Mouse (Mus musculus): ENCODE data around the gene Abcc4. TPM values are rescaled to one million over a fixed set of nuclear protein-coding genes. Genes with fewer than 3 reads are reported as not detected.

The Abcc4 gene
- polyA plus RNA-seq, 1 experiment, result 7.7 TPM

DNA sequence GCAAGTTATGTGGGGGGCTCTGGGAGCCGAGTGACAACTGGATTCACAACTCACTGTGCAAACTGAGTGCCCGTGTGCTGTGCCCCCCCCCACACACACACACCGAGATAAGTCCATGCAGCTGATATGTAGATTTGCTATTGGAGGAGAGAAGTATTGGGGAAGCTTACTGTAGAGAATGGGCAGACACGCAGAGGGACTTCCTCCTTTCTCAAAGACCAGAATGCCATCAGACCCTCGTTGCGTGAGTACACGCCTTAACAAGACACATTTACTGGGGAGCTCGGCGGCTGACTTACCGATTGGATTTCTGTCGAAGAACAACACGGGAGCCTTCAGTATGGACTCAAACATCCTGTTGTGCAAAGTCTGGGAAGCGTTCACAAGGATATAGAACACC is 111.6 kb downstream of the Abcc4 start:
- H3K27ac ChIP-seq (ENCODE audit: control insufficient read depth, insufficient read depth, low read depth, low read length, poor library complexity), result no peak overlapping the region
- H3K4me1 ChIP-seq (ENCODE audit: control insufficient read depth, insufficient read depth, low read length), result no peaks in the 10 kb centered on the region
- WGBS, result 20% methylated on average over 13 of the region's 13 CpGs
- no peak overlapping the region for H3K4me3 ChIP-seq (replicated peaks; ENCODE audit: control insufficient read depth, low read depth, low read length)
- no peak for TF ChIP-seq POLR2A (IDR thresholded peaks at IDR 0.05; ENCODE audit: borderline replicate concordance, control insufficient read depth, low read depth, low read length)

GRCm38 (mm10) chr14:118591477-118592403 is 114.3 kb downstream of the Abcc4 start:
- no peak overlapping the region for H3K27ac ChIP-seq (ENCODE audit: control insufficient read depth, insufficient read depth, low read depth, low read length, poor library complexity)
- TF ChIP-seq CTCF (IDR thresholded peaks at IDR 0.05; ENCODE audit: control insufficient read depth, insufficient read depth, low read length) (peak; percentile 57; the same call in 1 of the 2 replicates), POLR2A (IDR thresholded peaks at IDR 0.05; ENCODE audit: borderline replicate concordance, control insufficient read depth, low read depth, low read length) (no peak)
- WGBS, result 65% methylated on average over 20 of the region's 20 CpGs
- no peaks in the 10 kb centered on the region for H3K4me1 ChIP-seq (ENCODE audit: control insufficient read depth, insufficient read depth, low read length)
- no peak overlapping the region for H3K4me3 ChIP-seq (replicated peaks; ENCODE audit: control insufficient read depth, low read depth, low read length)

DNA sequence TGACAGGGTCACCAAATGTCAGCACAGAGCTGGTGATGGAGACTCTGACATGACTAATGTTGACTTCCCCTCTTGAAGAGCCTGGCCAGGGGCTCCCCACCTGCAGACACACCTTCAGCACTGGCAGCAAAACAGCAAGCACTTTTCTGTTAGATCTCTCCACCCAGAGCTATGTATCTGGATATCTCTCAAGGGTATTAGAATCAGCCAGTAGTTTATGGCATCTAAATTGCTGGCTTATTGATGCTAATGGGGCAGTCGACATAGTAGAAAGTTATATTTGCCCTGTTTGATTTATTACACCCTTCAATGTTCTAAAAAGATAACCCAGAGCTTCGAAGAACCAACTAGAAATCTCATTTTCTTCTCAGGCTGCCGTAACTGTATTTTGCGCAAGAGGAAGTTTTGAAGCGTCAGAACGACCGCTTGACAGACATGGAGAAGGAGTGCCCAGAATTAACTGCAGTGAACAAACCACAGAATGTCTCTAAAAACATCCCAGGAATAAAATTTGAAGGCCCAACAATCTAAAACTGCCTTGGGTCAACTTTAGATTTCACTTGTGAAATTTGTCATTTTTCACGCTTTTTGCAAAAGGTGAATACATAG is 123.6 kb downstream of the Abcc4 start:
- H3K27ac ChIP-seq (ENCODE audit: control insufficient read depth, insufficient read depth, low read depth, low read length, poor library complexity), result no peak overlapping the region
- TF ChIP-seq POLR2A (IDR thresholded peaks at IDR 0.05; ENCODE audit: borderline replicate concordance, control insufficient read depth, low read depth, low read length), result no peak
- TF ChIP-seq CTCF (IDR thresholded peaks at IDR 0.05; ENCODE audit: control insufficient read depth, insufficient read depth, low read length), result no peak
- no peaks in the 10 kb centered on the region; the same call in 1 of the 2 replicates for H3K4me1 ChIP-seq (ENCODE audit: control insufficient read depth, insufficient read depth, low read length)
- no peak overlapping the region for H3K4me3 ChIP-seq (replicated peaks; ENCODE audit: control insufficient read depth, low read depth, low read length)
- 8% methylated on average over 8 of the region's 8 CpGs for WGBS

GRCm38 (mm10) chr14:118581673-118582072 is 124.3 kb downstream of the Abcc4 start:
- H3K4me1 ChIP-seq (ENCODE audit: control insufficient read depth, insufficient read depth, low read length), result no peaks in the 10 kb centered on the region; the same call in 1 of the 2 replicates
- H3K27ac ChIP-seq (ENCODE audit: control insufficient read depth, insufficient read depth, low read depth, low read length, poor library complexity), result no peak overlapping the region
- WGBS, result 36% methylated on average over 8 of the region's 8 CpGs
- no peak for TF ChIP-seq POLR2A (IDR thresholded peaks at IDR 0.05; ENCODE audit: borderline replicate concordance, control insufficient read depth, low read depth, low read length)
- TF ChIP-seq CTCF (IDR thresholded peaks at IDR 0.05; ENCODE audit: control insufficient read depth, insufficient read depth, low read length), result no peak
- H3K4me3 ChIP-seq (replicated peaks; ENCODE audit: control insufficient read depth, low read depth, low read length), result no peak overlapping the region

DNA sequence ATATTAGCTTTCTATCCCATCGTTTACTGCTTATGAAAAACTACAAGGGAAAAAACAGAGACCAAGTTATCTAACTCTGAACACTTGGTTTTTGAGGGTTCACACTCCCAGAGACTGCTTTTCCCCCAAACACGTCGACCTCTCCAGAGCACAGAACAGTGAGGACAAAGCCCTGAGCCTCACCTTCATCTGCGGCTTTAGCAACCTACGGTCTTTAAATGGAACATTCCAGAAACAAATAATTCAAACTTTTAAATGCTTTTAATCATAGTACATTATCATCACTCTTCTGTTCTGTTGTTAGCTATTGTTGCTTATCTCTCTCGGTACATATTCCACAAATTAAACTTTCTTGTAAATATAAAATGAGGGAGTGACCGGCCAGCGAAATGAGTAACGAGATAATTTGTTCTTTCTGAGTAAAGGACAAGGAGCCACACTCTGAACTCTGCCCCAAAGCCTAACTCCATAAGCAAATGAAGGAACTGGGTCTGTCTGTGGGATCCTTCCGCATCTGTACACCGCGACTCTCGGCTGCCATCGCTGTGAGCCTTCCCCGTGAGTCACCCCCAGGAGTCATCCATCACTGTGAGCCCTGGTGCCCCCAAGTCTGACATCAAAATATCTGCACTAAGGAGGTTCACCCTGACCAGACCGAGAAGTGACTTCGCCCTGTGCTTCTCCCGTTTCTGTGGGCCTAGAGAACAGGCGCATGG is 126.8 kb downstream of the Abcc4 start:
- H3K4me1 ChIP-seq (ENCODE audit: control insufficient read depth, insufficient read depth, low read length), result no peaks in the 10 kb centered on the region; the same call in 1 of the 2 replicates
- TF ChIP-seq CTCF (IDR thresholded peaks at IDR 0.05; ENCODE audit: control insufficient read depth, insufficient read depth, low read length), result no peak
- no peak for TF ChIP-seq POLR2A (IDR thresholded peaks at IDR 0.05; ENCODE audit: borderline replicate concordance, control insufficient read depth, low read depth, low read length)
- WGBS, result 87% methylated on average over 19 of the region's 19 CpGs
- H3K4me3 ChIP-seq (replicated peaks; ENCODE audit: control insufficient read depth, low read depth, low read length), result no peak overlapping the region
- no peak overlapping the region for H3K27ac ChIP-seq (ENCODE audit: control insufficient read depth, insufficient read depth, low read depth, low read length, poor library complexity)

DNA sequence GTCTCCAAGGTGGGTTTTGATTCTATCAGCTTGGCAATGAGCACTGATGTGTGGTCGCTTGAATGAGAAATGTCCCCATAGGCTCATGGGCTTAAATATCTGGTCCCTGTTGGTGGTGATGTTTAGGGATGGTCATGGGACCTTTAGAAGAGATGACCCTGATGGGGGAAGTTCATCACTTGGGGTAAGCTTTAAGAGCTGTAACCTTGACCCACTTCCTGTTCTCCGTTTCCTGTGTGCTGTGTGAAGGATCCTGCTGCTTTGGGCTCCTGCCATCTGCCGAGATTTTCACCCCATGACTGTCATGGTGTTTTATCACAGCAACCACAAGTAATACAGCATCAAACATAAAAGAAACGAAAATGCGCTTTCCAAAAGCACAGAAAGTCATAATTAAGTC is 128.1 kb downstream of the Abcc4 start:
- TF ChIP-seq CTCF (IDR thresholded peaks at IDR 0.05; ENCODE audit: control insufficient read depth, insufficient read depth, low read length) (no peak), POLR2A (IDR thresholded peaks at IDR 0.05; ENCODE audit: borderline replicate concordance, control insufficient read depth, low read depth, low read length) (no peak)
- no peaks in the 10 kb centered on the region; the same call in 1 of the 2 replicates for H3K4me1 ChIP-seq (ENCODE audit: control insufficient read depth, insufficient read depth, low read length)
- no peak overlapping the region for H3K27ac ChIP-seq (ENCODE audit: control insufficient read depth, insufficient read depth, low read depth, low read length, poor library complexity)
- H3K4me3 ChIP-seq (replicated peaks; ENCODE audit: control insufficient read depth, low read depth, low read length), result no peak overlapping the region
- 57% methylated on average over 5 of the region's 5 CpGs for WGBS

GRCm38 (mm10) chr14:118572688-118573245 is 133.3 kb downstream of the Abcc4 start:
- 81% methylated on average over 9 of the region's 9 CpGs for WGBS
- TF ChIP-seq POLR2A (IDR thresholded peaks at IDR 0.05; ENCODE audit: borderline replicate concordance, control insufficient read depth, low read depth, low read length), result no peak
- no peak for TF ChIP-seq CTCF (IDR thresholded peaks at IDR 0.05; ENCODE audit: control insufficient read depth, insufficient read depth, low read length)
- Histone ChIP-seq H3K27ac (ENCODE audit: control insufficient read depth, insufficient read depth, low read depth, low read length, poor library complexity) (no peak overlapping the region), H3K4me3 (replicated peaks; ENCODE audit: control insufficient read depth, low read depth, low read length) (no peak overlapping the region), H3K4me1 (ENCODE audit: control insufficient read depth, insufficient read depth, low read length) (no peaks in the 10 kb centered on the region)

GRCm38 (mm10) chr14:118569586-118569985 is 136.4 kb downstream of the Abcc4 start:
- WGBS, result 90% methylated on average over 13 of the region's 13 CpGs
- TF ChIP-seq CTCF (IDR thresholded peaks at IDR 0.05; ENCODE audit: control insufficient read depth, insufficient read depth, low read length), result no peak
- no peak for TF ChIP-seq POLR2A (IDR thresholded peaks at IDR 0.05; ENCODE audit: borderline replicate concordance, control insufficient read depth, low read depth, low read length)
- Histone ChIP-seq H3K4me1 (ENCODE audit: control insufficient read depth, insufficient read depth, low read length) (no peaks in the 10 kb centered on the region), H3K27ac (ENCODE audit: control insufficient read depth, insufficient read depth, low read depth, low read length, poor library complexity) (no peak overlapping the region), H3K4me3 (replicated peaks; ENCODE audit: control insufficient read depth, low read depth, low read length) (no peak overlapping the region)
